Mouse (Mus musculus): ENCODE results near the gene BC048679. TPM values are rescaled to one million over a fixed set of nuclear protein-coding genes. Genes with fewer than 3 reads are reported as not detected.

The BC048679 gene
- polyA plus RNA-seq, 1 experiment from 2014 or later: not detected

- H3K36me3 ChIP-seq: no peaks in the 10 kb centered on the region
- no peaks in the 10 kb centered on the region for H3K4me1 ChIP-seq
- H3K9ac ChIP-seq: no peak overlapping the region
- no peak overlapping the region for H3K27ac ChIP-seq
- H3K27me3 ChIP-seq: peaks cover 37% of the 10 kb centered on the region
- H3K9me3 ChIP-seq: no peaks in the 10 kb centered on the region
- WGBS: 3% methylated on average over 4 of the region's 4 CpGs
- H3K4me3 ChIP-seq: no peak overlapping the region
- H3K4me2 ChIP-seq (replicated peaks): no peak overlapping the region
- no peak for ATAC-seq (ENCODE audit: low FRiP score, low read depth)
Measured at GRCm38 (mm10) chr7:81464116-81464515, 34.0 kb downstream of the BC048679 start.

- WGBS: 81% methylated on average over 3 of the region's 3 CpGs
- no peaks in the 10 kb centered on the region for H3K4me1 ChIP-seq
- no peak overlapping the region for H3K4me3 ChIP-seq
- no peak overlapping the region for H3K27ac ChIP-seq
- H3K9ac ChIP-seq: no peak overlapping the region
- H3K4me2 ChIP-seq (replicated peaks): no peak overlapping the region
- no peak for ATAC-seq (ENCODE audit: low FRiP score, low read depth)
- no peaks in the 10 kb centered on the region for H3K9me3 ChIP-seq
- peaks cover 50% of the 10 kb centered on the region for H3K27me3 ChIP-seq
- H3K36me3 ChIP-seq: no peaks in the 10 kb centered on the region
Measured at GRCm38 (mm10) chr7:81462815-81463214, 35.3 kb downstream of the BC048679 start.

DNA sequence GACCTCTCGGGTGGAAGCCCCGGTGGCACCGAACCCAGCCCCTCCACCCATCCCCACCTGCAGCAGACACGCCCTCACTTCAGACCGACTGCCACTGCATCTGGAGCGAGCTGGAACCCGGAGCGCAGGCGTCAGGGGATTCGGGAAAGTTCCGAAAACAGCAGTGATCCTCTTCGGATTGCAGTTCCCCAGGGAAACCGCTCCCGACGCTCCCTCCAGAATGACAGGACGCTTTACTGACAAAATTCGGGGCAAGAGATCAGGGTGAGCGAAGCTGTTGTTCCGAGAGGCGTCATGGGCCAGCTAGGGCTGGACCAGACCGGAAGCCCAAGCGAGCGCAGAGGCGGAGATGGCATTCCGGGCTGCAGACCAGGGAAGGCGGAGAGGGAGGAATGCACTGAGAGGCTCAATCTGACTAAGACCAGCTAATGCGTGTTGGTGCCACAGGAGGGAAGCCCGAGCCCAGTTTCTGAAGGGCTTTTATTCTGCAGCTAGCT lies 42.9 kb downstream of the BC048679 start, which contains the start of gene Cpeb1:
TSS of gene Cpeb1 (minus strand) at position 311 of the 497 bp plus-strand sequence.
- ATAC-seq (ENCODE audit: low FRiP score, low read depth): peak; percentile 24; the same call in 1 of the 2 replicates
- peaks cover 91% of the 10 kb centered on the region for H3K27me3 ChIP-seq

DNA sequence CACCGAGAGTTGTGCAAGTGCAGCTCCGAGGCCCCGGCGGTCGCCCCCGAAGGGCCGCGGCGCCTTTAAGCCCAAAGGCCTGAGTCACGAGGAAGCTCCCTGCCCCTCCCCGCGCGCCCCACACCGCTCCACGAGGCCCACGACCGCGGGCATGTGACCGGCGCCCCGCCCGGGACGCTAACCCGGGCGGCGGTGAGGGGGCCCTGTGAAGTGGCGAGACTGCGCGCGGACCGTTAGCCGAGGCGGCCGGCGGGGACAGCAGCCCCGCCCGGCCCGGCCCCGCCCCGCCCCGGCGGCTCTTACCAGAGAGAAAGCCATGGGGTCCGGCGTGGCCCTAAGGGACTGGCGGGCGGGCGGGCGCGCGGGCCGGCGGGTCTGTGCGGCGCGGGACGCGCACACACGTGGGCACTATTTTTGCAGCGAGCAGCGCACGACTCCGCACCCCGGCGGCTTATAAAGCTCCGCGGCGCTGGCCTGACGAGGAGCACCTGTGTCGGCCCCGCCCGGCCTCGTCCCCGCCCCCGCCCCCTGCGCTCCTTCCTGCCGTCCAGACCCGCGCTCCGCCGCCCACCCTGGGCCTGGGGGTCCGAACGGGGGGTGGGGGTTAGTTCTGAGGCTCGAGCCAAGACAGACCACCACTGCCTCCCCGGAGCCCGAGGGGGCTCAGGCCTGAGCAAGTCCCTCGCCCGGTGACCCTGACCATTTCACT lies 43.6 kb downstream of the BC048679 start:
- peak; percentile 66; the same call in 1 of the 2 replicates for ATAC-seq (ENCODE audit: low FRiP score, low read depth)
- no peaks in the 10 kb centered on the region for H3K36me3 ChIP-seq
- 2% methylated on average over 53 of the region's 87 CpGs for WGBS
- H3K4me2 ChIP-seq (replicated peaks): peak overlapping the region; percentile 79
- H3K4me1 ChIP-seq: peaks cover 26% of the 10 kb centered on the region
- peaks cover 92% of the 10 kb centered on the region for H3K27me3 ChIP-seq
- peak overlapping the region; percentile 55 for H3K4me3 ChIP-seq
- no peaks in the 10 kb centered on the region for H3K9me3 ChIP-seq
- peak overlapping the region; percentile 35 for H3K9ac ChIP-seq
- no peak overlapping the region for H3K27ac ChIP-seq

More for the DNA sequence above, 42.9 kb downstream of the BC048679 start, which contains the start of gene Cpeb1:
- no peaks in the 10 kb centered on the region for H3K9me3 ChIP-seq
- 1% methylated on average over 28 of the region's 28 CpGs for WGBS
- H3K36me3 ChIP-seq: no peaks in the 10 kb centered on the region
- H3K9ac ChIP-seq: peak within 1 kb of the TSS; percentile 35
- no peak within 1 kb of the TSS for H3K27ac ChIP-seq
- H3K4me1 ChIP-seq: peaks cover 26% of the 10 kb centered on the region
- H3K4me3 ChIP-seq: peak within 1 kb of the TSS; percentile 55
- H3K4me2 ChIP-seq (replicated peaks): peak within 1 kb of the TSS; percentile 79

DNA sequence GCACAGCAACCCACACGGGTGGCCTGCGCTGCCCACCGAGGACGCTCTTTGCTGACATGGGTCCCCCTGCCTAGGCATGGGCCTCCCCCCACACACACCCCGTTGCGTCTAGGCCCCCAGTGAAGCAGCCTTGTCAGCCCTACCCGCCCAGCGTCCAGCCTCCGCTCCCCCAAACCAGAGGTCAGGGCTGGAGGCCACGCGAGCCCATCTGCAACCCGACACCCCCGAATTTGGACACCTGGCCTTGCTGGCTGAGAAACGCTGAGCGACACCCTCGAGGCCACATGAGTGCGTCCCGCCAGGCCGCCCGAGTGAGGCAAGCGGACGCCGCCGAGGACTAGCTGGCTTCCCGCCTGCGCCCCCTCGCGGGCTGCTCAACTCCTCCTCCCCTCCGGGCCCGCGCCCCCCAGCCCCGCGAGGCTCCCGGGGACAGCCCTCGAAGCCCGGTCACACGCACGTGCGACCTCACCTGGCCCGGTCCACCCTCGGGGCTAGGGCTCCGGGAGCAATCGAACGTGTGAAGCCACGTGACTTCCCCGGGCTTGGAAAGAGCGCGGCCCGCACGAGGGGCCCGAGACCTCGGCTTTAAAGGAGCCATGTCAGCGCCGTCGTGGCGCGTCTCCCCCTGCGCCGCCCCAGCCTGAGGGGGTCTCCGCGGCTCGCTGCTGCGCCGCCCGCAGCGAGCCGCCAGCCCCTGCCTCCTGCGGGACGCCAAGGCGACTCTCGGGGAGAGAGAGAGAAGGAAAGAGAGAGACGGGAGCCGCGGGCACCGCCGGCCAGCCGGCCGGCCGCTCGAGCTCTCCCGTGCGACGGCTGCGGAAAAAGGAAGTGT lies 44.4 kb downstream of the BC048679 start:
- peak overlapping the region; percentile 31; the same call in 1 of the 2 replicates for H3K9ac ChIP-seq
- 3% methylated on average over 74 of the region's 84 CpGs for WGBS
- ATAC-seq (ENCODE audit: low FRiP score, low read depth): peak; percentile 57; the same call in 1 of the 2 replicates
- no peak overlapping the region for H3K27ac ChIP-seq
- peaks cover 92% of the 10 kb centered on the region for H3K27me3 ChIP-seq
- H3K4me1 ChIP-seq: peaks cover 26% of the 10 kb centered on the region
- peak overlapping the region; percentile 55 for H3K4me3 ChIP-seq
- peak overlapping the region; percentile 79 for H3K4me2 ChIP-seq (replicated peaks)
- H3K9me3 ChIP-seq: no peaks in the 10 kb centered on the region
- H3K36me3 ChIP-seq: no peaks in the 10 kb centered on the region

- Histone ChIP-seq H3K9me3 (no peaks in the 10 kb centered on the region), H3K36me3 (no peaks in the 10 kb centered on the region), H3K27ac (no peak overlapping the region), H3K4me2 (replicated peaks) (peak overlapping the region; percentile 79), H3K4me1 (peaks cover 26% of the 10 kb centered on the region), H3K9ac (peak overlapping the region; percentile 31; the same call in 1 of the 2 replicates), H3K4me3 (peak overlapping the region; percentile 55), H3K27me3 (peaks cover 85% of the 10 kb centered on the region)
- WGBS: 2% methylated on average over 21 of the region's 21 CpGs
- no peak for ATAC-seq (ENCODE audit: low FRiP score, low read depth)
Measured at GRCm38 (mm10) chr7:81452971-81453441, 45.1 kb downstream of the BC048679 start.

MicroRNAs encoded within 50 kb of the gene (microRNA counts, 519-probe panel; counts per million panel counts)
- microRNA mmu-miR-1839-3p: 883 counts per million, percentile 4 among the panel's probes with 10 or more counts
- microRNA mmu-miR-1839-5p: 2,976 counts per million, percentile 49 among the panel's probes with 10 or more counts

Other genes with a start within 250 kb of the BC048679 start
- gene Rps17, start 153.0 kb downstream of the BC048679 start, polyA plus RNA-seq (2015; fragmentation: Nextera tagmentation; extraction: Ambion mirVana): 1,270 and 1,322 TPM in 2 replicates
- 0.26 and 0.51 TPM in 2 replicates for gene Cpeb1, start 42.8 kb downstream of the BC048679 start, polyA plus RNA-seq (2015; fragmentation: Nextera tagmentation; extraction: Ambion mirVana)
- gene Ap3b2, start 4.4 kb downstream of the BC048679 start, polyA plus RNA-seq (2015; fragmentation: Nextera tagmentation; extraction: Ambion mirVana): 0.11 and 0.52 TPM in 2 replicates
- gene Fsd2, start 68.7 kb upstream of the BC048679 start, polyA plus RNA-seq (2015; fragmentation: Nextera tagmentation; extraction: Ambion mirVana): 0.33 and 0.51 TPM in 2 replicates
- 4.0 and 4.1 TPM in 2 replicates for gene Whamm, start 73.0 kb upstream of the BC048679 start, polyA plus RNA-seq (2015; fragmentation: Nextera tagmentation; extraction: Ambion mirVana)
- 35.2 and 36.7 TPM in 2 replicates for gene Homer2, start 209.2 kb upstream of the BC048679 start, polyA plus RNA-seq (2015; fragmentation: Nextera tagmentation; extraction: Ambion mirVana)